Mouse (Mus musculus) neutrophil, adult 5-6 weeks (primary cell): ENCODE measurements at regions not wholly inside any gene's neighbourhood (a gene's known extent, or its start where the extent isn't known, plus 50 kb on each side); places are given as distances from the start of the nearest gene placed in this dataset.

Experiments used
- ATAC-seq: fragments of 151-379, 151-347 bp; 2 replicates; pipeline ENCODE4 v1.8.0; 2017; ENCODE audit warnings: mild to moderate bottlenecking, moderate TSS enrichment; ENCODE audit not compliant: insufficient number of reproducible peaks, poor library complexity, low FRiP score, severe bottlenecking; ENCODE audit errors: extremely low read depth

DNA sequence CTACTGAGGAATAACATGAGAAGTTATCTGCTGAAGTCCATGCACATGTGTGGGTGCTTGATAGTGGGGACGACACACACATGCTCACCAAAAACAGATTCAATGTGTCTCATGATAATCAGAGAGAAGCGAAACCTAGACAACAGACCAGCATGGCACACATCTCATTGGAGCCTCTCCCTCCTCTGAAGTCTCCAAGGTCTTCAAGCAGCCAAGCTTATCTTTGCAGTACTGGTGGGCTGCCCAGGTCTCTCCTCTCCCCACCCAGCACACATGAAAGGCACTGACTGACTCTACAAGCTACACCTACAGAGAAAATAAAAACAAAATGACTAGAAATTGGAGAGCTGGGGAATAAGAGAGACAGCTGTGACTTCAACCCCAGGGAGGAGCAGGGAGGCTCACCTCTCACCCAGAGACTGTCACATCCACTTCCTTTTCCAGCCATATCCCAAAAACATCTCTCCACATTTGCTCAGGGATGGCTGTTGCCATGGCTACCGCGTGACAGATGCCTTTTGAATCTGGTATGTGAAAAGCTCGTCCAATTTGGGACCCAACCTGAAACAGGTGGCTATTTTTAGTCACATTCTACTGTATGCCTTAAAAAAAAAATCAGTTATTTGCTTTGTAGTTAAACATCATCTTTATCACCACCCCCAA lies 62.7 kb upstream of the Lclat1 start:
- ATAC-seq, result no peak

- no peak for ATAC-seq
Measured at GRCm38 (mm10) chr17:73046985-73047384, 60.8 kb upstream of the Lclat1 start.

DNA sequence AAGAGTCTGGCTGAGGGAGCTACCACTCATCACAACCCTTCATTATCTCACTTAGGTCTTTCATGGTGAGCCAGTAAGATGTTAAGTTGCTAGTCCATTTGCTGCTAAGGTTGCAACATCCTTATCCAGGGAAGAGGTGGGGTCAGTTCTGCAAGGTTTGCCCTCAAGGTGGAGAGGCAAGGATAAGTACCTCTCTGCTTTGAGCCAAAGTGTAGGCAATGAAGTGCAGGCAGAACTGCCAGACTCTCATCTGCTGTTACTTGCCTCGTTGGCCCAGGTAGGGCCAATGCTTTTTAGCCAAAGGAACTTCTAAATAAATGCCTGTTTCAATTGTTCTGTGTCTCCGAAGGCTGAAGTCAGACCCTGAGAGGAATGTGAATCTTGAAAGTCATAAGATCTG lies 59.6 kb upstream of the Lclat1 start:
- ATAC-seq, result no peak

- no peak for ATAC-seq
Measured at GRCm38 (mm10) chr17:73052956-73053355, 54.8 kb upstream of the Lclat1 start.

- no peak for ATAC-seq
Measured at GRCm38 (mm10) chr17:73053479-73054215, 54.1 kb upstream of the Lclat1 start.

- ATAC-seq, result no peak
Measured at GRCm38 (mm10) chr17:73054226-73054625, 53.6 kb upstream of the Lclat1 start.

DNA sequence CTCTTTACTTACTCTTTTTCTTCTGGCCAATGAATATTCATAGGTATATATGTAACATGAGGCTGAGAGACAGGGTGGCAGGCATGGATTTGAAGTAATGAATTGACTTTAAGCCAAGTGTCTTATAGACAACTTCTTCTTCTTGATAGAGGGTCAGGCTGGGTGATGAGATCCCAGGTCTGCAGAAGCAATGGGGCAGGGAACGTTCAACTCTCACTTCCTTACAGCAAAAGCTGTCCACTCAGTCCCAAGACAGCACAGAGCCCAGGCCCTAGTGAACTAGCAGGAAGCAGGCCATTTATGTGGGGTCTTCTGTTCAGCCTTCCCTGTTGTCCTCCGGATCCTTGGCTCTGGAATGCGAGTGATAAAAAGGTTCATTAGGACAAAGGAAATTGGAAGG lies 52.6 kb upstream of the Lclat1 start:
- ATAC-seq, result 0 out of 2 replicates have a peak, but pooled peaks have one; percentile 19

DNA sequence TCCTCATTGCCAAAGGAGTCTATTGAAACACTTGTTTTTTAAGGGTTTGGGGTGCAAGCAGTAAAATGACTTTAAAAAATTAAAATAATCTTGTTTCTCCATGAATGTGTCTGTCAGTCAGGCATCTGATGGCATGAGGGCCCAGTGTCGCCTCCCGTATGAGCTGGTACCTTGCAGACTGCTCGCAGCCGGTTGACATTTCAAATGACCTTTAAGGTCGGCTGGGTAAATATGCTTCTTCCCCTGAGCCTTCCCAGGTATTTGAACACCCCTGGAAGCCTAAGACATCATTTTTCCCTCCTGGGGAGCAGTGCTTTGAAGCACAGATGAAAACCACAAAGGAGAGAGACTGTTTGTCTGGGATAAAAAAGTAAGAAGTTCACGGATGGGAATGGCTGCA lies 52.2 kb upstream of the Lclat1 start:
- ATAC-seq, result no peak

- ATAC-seq, result no peak
Measured at GRCm38 (mm10) chr17:73056616-73057015, 51.2 kb upstream of the Lclat1 start.
